Mouse (Mus musculus) CH12.LX (cell line): Measurements from ENCODE around the gene Cryzl2. TPM values are rescaled to one million over a fixed set of nuclear protein-coding genes. Genes with fewer than 3 reads are reported as not detected.

ENCODE experiments used
- DNase-seq: peaks from one replicate; pipeline ENCODE4 v3.0.0-alpha.2; 2013; ENCODE audit errors: extremely low read depth
- H3K27ac ChIP-seq: 2 replicates; pipeline ENCODE4 v1.5.1; 2012; ENCODE audit warnings: low read depth, mild to moderate bottlenecking, control low read depth, moderate library complexity; ENCODE audit not compliant: insufficient read depth
- H3K27me3 ChIP-seq: replicated peaks from 2 replicates; pipeline ENCODE3; 2012; ENCODE audit warnings: inconsistent platforms
- H3K36me3 ChIP-seq, 2 experiments: replicated peaks in 1 of 2; 2 replicates each; pipeline versions ENCODE3 to v1.6.1; 2012; ENCODE audit warnings: inconsistent platforms in 1 of 2, low read length in 1 of 2, mild to moderate bottlenecking in 1 of 2, mixed read lengths in 1 of 2, moderate library complexity in 1 of 2; ENCODE audit not compliant: control insufficient read depth in 1 of 2, insufficient read depth in 1 of 2
- H3K4me1 ChIP-seq, 2 experiments: 2 replicates each; pipeline ENCODE4 v1.6.1; 2012; ENCODE audit warnings: inconsistent platforms in 1 of 2, moderate library complexity in 1 of 2; ENCODE audit not compliant: insufficient read depth in 2 of 2, control insufficient read depth in 1 of 2
- H3K4me2 ChIP-seq: 2 replicates; pipeline ENCODE4 v1.6.1; 2012; ENCODE audit warnings: low read depth, mild to moderate bottlenecking, control low read depth; ENCODE audit not compliant: poor library complexity, insufficient read depth, severe bottlenecking
- H3K4me3 ChIP-seq, 3 experiments: fragments of 150-350 bp in 1 of 3; sonication (generic) in 1 of 3; replicated peaks in 1 of 3; 2 replicates each; pipeline versions ENCODE3 to v1.5.1; 2011 to 2012; ENCODE audit warnings: low read depth in 2 of 3, low read length in 2 of 3, mild to moderate bottlenecking in 2 of 3, moderate library complexity in 2 of 3, control low read depth in 1 of 3, improper control_type of control experiment in 1 of 3, inconsistent platforms in 1 of 3, mixed read lengths in 1 of 3; ENCODE audit not compliant: poor library complexity in 1 of 3
- H3K79me2 ChIP-seq: replicated peaks from 2 replicates; pipeline ENCODE4 v1.6.1; 2012; ENCODE audit warnings: mild to moderate bottlenecking, moderate library complexity; ENCODE audit not compliant: control insufficient read depth, poor library complexity, insufficient read depth, severe bottlenecking; ENCODE audit errors: extremely low read depth
- H3K9ac ChIP-seq: 2 replicates; pipeline ENCODE4 v1.6.1; 2012; ENCODE audit warnings: low read depth, mild to moderate bottlenecking, control low read depth, moderate library complexity; ENCODE audit not compliant: insufficient read depth
- H3K9me3 ChIP-seq: replicated peaks from 2 replicates; pipeline ENCODE3; 2012; ENCODE audit warnings: low read length, inconsistent platforms, mixed read lengths
- BHLHE40 ChIP-seq: IDR thresholded peaks from 2 replicates; pipeline ENCODE4 v1.6.1; 2011; ENCODE audit warnings: mild to moderate bottlenecking, low read depth, low read length, improper control_type of control experiment
- CTCF ChIP-seq, 2 experiments: IDR thresholded peaks in 1 of 2; conservative IDR thresholded peaks in 1 of 2; 2 replicates each; pipeline ENCODE4 v1.5.1; 2011 to 2012; ENCODE audit warnings: low read depth in 2 of 2, low read length in 2 of 2, improper control_type of control experiment in 1 of 2, inconsistent platforms in 1 of 2, mild to moderate bottlenecking in 1 of 2, moderate library complexity in 1 of 2
- E2F4 ChIP-seq: IDR thresholded peaks from 2 replicates; pipeline ENCODE4 v1.6.1; 2011; ENCODE audit warnings: low read depth, low read length, improper control_type of control experiment; ENCODE audit not compliant: insufficient replicate concordance
- EP300 ChIP-seq: IDR thresholded peaks from 2 replicates; pipeline ENCODE4 v1.6.1; 2011; ENCODE audit warnings: low read length, improper control_type of control experiment
- GABPA ChIP-seq: IDR thresholded peaks from 2 replicates; pipeline ENCODE4 v1.6.1; 2012; ENCODE audit warnings: low read depth, low read length, improper control_type of control experiment, inconsistent platforms; ENCODE audit not compliant: insufficient replicate concordance
- IRF4 ChIP-seq: IDR thresholded peaks from 2 replicates; pipeline ENCODE4 v1.6.1; 2014; ENCODE audit warnings: low read depth, mild to moderate bottlenecking, inconsistent platforms, low read length, improper control_type of control experiment
- MXI1 ChIP-seq: IDR thresholded peaks from 2 replicates; pipeline ENCODE4 v1.6.1; 2011; ENCODE audit warnings: mild to moderate bottlenecking, low read depth, low read length, improper control_type of control experiment
- MYC ChIP-seq: IDR thresholded peaks from 2 replicates; pipeline ENCODE4 v1.6.1; 2011; ENCODE audit warnings: low read depth, mild to moderate bottlenecking, improper control_type of control experiment, low read length
- POLR2AphosphoS2 ChIP-seq: IDR thresholded peaks from 2 replicates; pipeline ENCODE4 v1.6.1; 2011; ENCODE audit warnings: low read depth, low read length, improper control_type of control experiment
- SIN3A ChIP-seq: IDR thresholded peaks from 2 replicates; pipeline ENCODE4 v1.6.1; 2012; ENCODE audit warnings: low read length, improper control_type of control experiment, inconsistent platforms
- SMC3 ChIP-seq: IDR thresholded peaks from 2 replicates; pipeline ENCODE4 v1.6.1; 2011; ENCODE audit warnings: low read depth, low read length, improper control_type of control experiment
- USF1 ChIP-seq: IDR thresholded peaks from 2 replicates; pipeline ENCODE4 v1.6.1; 2014; ENCODE audit warnings: low read depth, mild to moderate bottlenecking, inconsistent platforms, low read length, improper control_type of control experiment
- USF2 ChIP-seq: conservative IDR thresholded peaks from 2 replicates; pipeline ENCODE4 v1.6.1; 2011; ENCODE audit warnings: low read depth, low read length, improper control_type of control experiment
- ZC3H11A ChIP-seq: IDR thresholded peaks from 2 replicates; pipeline ENCODE4 v1.6.1; 2012; ENCODE audit warnings: low read depth, mild to moderate bottlenecking, inconsistent platforms, low read length, improper control_type of control experiment
- ZKSCAN1 ChIP-seq: IDR thresholded peaks from 2 replicates; pipeline ENCODE4 v1.6.1; 2012; ENCODE audit warnings: low read depth, inconsistent platforms, low read length, improper control_type of control experiment, borderline replicate concordance
- dilution Hi-C: fragments of 300-500 bp; cut with MboI; formaldehyde crosslinking; loops from 2 replicates; pipeline ENCODE4 v1.14.3; 2020; ENCODE audit warnings: low sequenced_read_pairs; ENCODE audit not compliant: extremely low pct_unique_long_range_greater_than_20kb, extremely low pct_ligation_motif_present
- in situ Hi-C: fragments of 300-500 bp; cut with MboI; formaldehyde crosslinking; loops from 3 replicates; pipeline ENCODE4 v1.14.3; 2019; ENCODE audit warnings: low sequenced_read_pairs, low pct_ligation_motif_present, low pct_unique_long_range_greater_than_20kb, mixed read lengths
- polyA plus RNA-seq: library from polyadenylated mRNA; unstranded; fragments of >175 nt; gene quantifications from 2 replicates; pipeline ENCODE4 v1.2.1, GENCODE M21; 2012; ENCODE audit warnings: low read depth; ENCODE audit not compliant: insufficient read length
- total RNA-seq, 2 experiments: library from RNA; depleted of rRNA; stranded (reverse); fragments of 300-350 nt in 1 of 2; fragments of >200 nt in 1 of 2; gene quantifications; 2 replicates each; pipeline ENCODE4 v1.2.3; 2012 to 2014

Gene Cryzl2
- total and polyA plus RNA-seq, 3 experiments: 22.5 to 41.0 (median 25.0) TPM

GRCm38 (mm10) chr1:157507814-157508213 is 49.4 kb downstream of the Cryzl2 start:
- peak overlapping the region in 2 of 3 experiments; percentile 18 to 43 for H3K4me3 ChIP-seq
- H3K79me2 ChIP-seq: no peaks in the 10 kb centered on the region
- H3K9ac ChIP-seq: peak overlapping the region; percentile 42; the same call in 1 of the 2 replicates
- H3K27me3 ChIP-seq: no peaks in the 10 kb centered on the region
- no peaks in the 10 kb centered on the region for H3K9me3 ChIP-seq
- dilution Hi-C loops: no loop called here
- H3K4me1 ChIP-seq: peaks cover 2 to 12% of the 10 kb centered on the region in 2 experiments; a peak in 3 of 4 replicates
- in situ Hi-C loops: no loop called here
- peak overlapping the region; percentile 55 for H3K4me2 ChIP-seq
- no peak overlapping the region for H3K27ac ChIP-seq
- TF ChIP-seq EP300 (no peak), MXI1 (0 out of 2 replicates have a peak, but pooled peaks have one; percentile 24), MYC (0 out of 2 replicates have a peak, but pooled peaks have one; percentile 36)
- TF ChIP-seq, all 38 proteins: peak for 2
- DNase-seq: no peak
- peaks cover 0 to 35% of the 10 kb centered on the region in 2 experiments for H3K36me3 ChIP-seq

- no peak for DNase-seq
- no peaks in the 10 kb centered on the region for H3K79me2 ChIP-seq
- H3K9me3 ChIP-seq: no peaks in the 10 kb centered on the region
- H3K9ac ChIP-seq: no peak overlapping the region
- no peak for TF ChIP-seq CTCF (conservative IDR thresholded peaks at IDR 0.05 in 1 of 2, IDR thresholded peaks at IDR 0.05 in 1 of 2; ENCODE audit: low read depth in 2 of 2, low read length in 2 of 2)
- no peak for TF ChIP-seq POLR2AphosphoS2
- no peak for TF ChIP-seq BHLHE40
- TF ChIP-seq IRF4: no peak
- no peak for TF ChIP-seq SIN3A
- TF ChIP-seq USF2: no peak
- no peak for TF ChIP-seq GABPA
- no peak for TF ChIP-seq USF1
- no peak overlapping the region for H3K27ac ChIP-seq
- no peak overlapping the region for H3K4me2 ChIP-seq
- dilution Hi-C loops (no loop called here), in situ Hi-C loops (no loop called here)
- H3K4me1 ChIP-seq: peaks cover 5 to 24% of the 10 kb centered on the region in 2 experiments
- H3K36me3 ChIP-seq: peaks cover 0 to 48% of the 10 kb centered on the region in 2 experiments
- H3K27me3 ChIP-seq: no peaks in the 10 kb centered on the region
- H3K4me3 ChIP-seq: no peak overlapping the region
These were observed 54.5 kb downstream of the Cryzl2 start for GRCm38 (mm10) chr1:157512690-157513448.

- Histone ChIP-seq H3K36me3 (peaks cover 0 to 48% of the 10 kb centered on the region in 2 experiments), H3K27ac (no peak overlapping the region), H3K4me2 (no peak overlapping the region), H3K27me3 (no peaks in the 10 kb centered on the region), H3K4me3 (no peak overlapping the region), H3K9ac (no peak overlapping the region), H3K79me2 (no peaks in the 10 kb centered on the region), H3K4me1 (peaks cover 7 to 25% of the 10 kb centered on the region in 2 experiments), H3K9me3 (no peaks in the 10 kb centered on the region)
- no peak for DNase-seq
- dilution Hi-C loops (no loop called here), in situ Hi-C loops (no loop called here)
- TF ChIP-seq ZC3H11A (no peak), E2F4 (no peak), SMC3 (no peak), ZKSCAN1 (no peak)
These were observed 55.2 kb downstream of the Cryzl2 start for GRCm38 (mm10) chr1:157513559-157513958.
